Mouse (Mus musculus) liver, embryonic 14.5 days (tissue): ENCODE results near the gene Sell. TPM values are rescaled to one million over a fixed set of nuclear protein-coding genes. Genes with fewer than 3 reads are reported as not detected.
"Not testable (repeated sequence)": the region's sequence is repeated elsewhere in the genome, so short reads cannot be mapped to it uniquely, and the experiment has no call there.

Experiments used
- ATAC-seq: fragments of 200-750 bp; cut with Nextera tagmentation; 2 replicates; pipeline ENCODE4 v1.8.0; 2017; ENCODE audit warnings: moderate number of reproducible peaks, mild to moderate bottlenecking, moderate library complexity; ENCODE audit not compliant: insufficient read depth
- DNase-seq, 3 experiments: peaks; one replicate each; pipeline ENCODE4 v3.0.0-alpha.2; 2012 to 2013; ENCODE audit warnings: low read depth in 3 of 3, low spot score in 3 of 3
- H3K27ac ChIP-seq: fragments of 300-500 bp; sonication (generic); 2 replicates; pipeline ENCODE4 v1.5.1; 2014; ENCODE audit warnings: moderate library complexity, mild to moderate bottlenecking, control low read depth, inconsistent platforms
- H3K27me3 ChIP-seq: fragments of 300-500 bp; sonication (generic); 2 replicates; pipeline ENCODE4 v1.6.1; 2014; ENCODE audit warnings: mild to moderate bottlenecking, low read length, moderate library complexity; ENCODE audit not compliant: control insufficient read depth, insufficient read depth
- H3K36me3 ChIP-seq: fragments of 300-500 bp; sonication (generic); replicated peaks from 2 replicates; pipeline ENCODE4 v1.6.1; 2014; ENCODE audit warnings: low read depth; ENCODE audit not compliant: control insufficient read depth, insufficient read depth
- H3K4me1 ChIP-seq, 2 experiments: fragments of 200-500 bp in 1 of 2; fragments of 300-500 bp in 1 of 2; sonication (generic) in 1 of 2; replicated peaks; 2 replicates each; pipeline ENCODE4 v1.6.1; 2012 to 2014; ENCODE audit warnings: antibody characterized with exemption in 1 of 2, inconsistent platforms in 1 of 2, low read length in 1 of 2; ENCODE audit not compliant: control insufficient read depth in 2 of 2, insufficient read depth in 2 of 2
- H3K4me2 ChIP-seq: fragments of 300-500 bp; sonication (generic); 2 replicates; pipeline ENCODE4 v1.6.1; 2014; ENCODE audit warnings: low read depth, mild to moderate bottlenecking, control low read depth, moderate library complexity
- H3K4me3 ChIP-seq, 2 experiments: fragments of 200-500 bp in 1 of 2; fragments of 300-500 bp in 1 of 2; sonication (generic) in 1 of 2; 2 replicates each; pipeline ENCODE4 v1.5.1; 2012 to 2014; ENCODE audit warnings: low read depth in 2 of 2, low read length in 2 of 2, mild to moderate bottlenecking in 2 of 2, control low read depth in 1 of 2, inconsistent platforms in 1 of 2, moderate library complexity in 1 of 2; ENCODE audit not compliant: insufficient read depth in 1 of 2
- H3K9ac ChIP-seq: fragments of 300-500 bp; sonication (generic); replicated peaks from 2 replicates; pipeline ENCODE4 v1.6.1; 2014; ENCODE audit warnings: mild to moderate bottlenecking, control low read depth, moderate library complexity
- H3K9me3 ChIP-seq: fragments of 300-500 bp; sonication (generic); 2 replicates; pipeline ENCODE4 v1.6.1; 2016; ENCODE audit warnings: low read length, mixed read lengths; ENCODE audit not compliant: control insufficient read depth
- CTCF ChIP-seq: IDR thresholded peaks from 2 replicates; pipeline ENCODE4 v1.5.1; 2016; ENCODE audit warnings: antibody characterized with exemption, low read depth, control low read depth
- EP300 ChIP-seq: IDR thresholded peaks from 2 replicates; pipeline ENCODE4 v1.6.1; 2016; ENCODE audit warnings: antibody characterized with exemption, low read depth
- WGBS: fragments of 180-500 bp; shearing (Covaris S2); extraction: QIAGEN DNeasy Blood & Tissue Kit; methylation state at CpG from one replicate; pipeline ENCODE4 v1.1.7; 2014; ENCODE audit not compliant: insufficient replicate concordance; 5-methylcytosine and 5-hydroxymethylcytosine counted together
- polyA plus RNA-seq, 2 experiments: library from polyadenylated mRNA; depleted of rRNA in 1 of 2; stranded (reverse) in 1 of 2; unstranded in 1 of 2; fragments of >200 nt; fragmentation: Nextera tagmentation in 1 of 2; extraction: Ambion mirVana in 1 of 2; gene quantifications; 2 replicates each; pipeline versions ENCODE4 v1.2.1 to v1.2.3; 2012 to 2014

Sell gene
- polyA plus RNA-seq (2012; rRNA removed) (2.1 and 3.0 TPM in 2 replicates), polyA plus RNA-seq (2014; fragmentation: Nextera tagmentation; extraction: Ambion mirVana) (4.4 and 8.0 TPM in 2 replicates)

DNA sequence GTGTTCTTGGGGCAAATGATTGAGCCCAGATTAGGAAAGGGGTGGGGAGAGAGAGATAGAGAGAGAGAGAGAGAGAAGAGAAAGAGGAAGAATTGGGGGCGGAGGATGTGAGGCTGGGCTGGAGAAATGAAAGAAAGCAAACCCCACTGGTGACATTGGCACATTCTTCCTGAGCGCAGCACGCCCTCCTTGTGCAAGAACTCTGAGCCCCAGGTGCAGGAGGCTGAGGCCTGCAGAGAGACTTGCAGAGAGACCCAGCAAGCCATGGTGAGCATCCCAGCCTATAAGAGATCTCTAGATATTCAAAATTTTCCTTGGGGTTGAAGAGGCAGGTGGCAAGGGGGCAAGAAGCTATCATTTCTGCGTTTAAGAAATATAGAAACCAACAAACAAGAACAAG, at the start of gene Sell:
Gene Sell (plus strand): TSS at position 58 of the 400 bp plus-strand sequence.
- Histone ChIP-seq H3K27ac (no peak within 1 kb of the TSS), H3K4me1 (no peaks in the 10 kb centered on the region)

GRCm38 (mm10) chr1:164014616-164015015, 47.2 kb upstream of the Sell start:
- 5% methylated on average over 1 of the region's 1 CpGs for WGBS
- Histone ChIP-seq H3K4me2 (no peak overlapping the region), H3K4me3 (no peak overlapping the region), H3K27ac (no peak overlapping the region), H3K36me3 (no peaks in the 10 kb centered on the region), H3K27me3 (no peaks in the 10 kb centered on the region), H3K9ac (no peak overlapping the region), H3K9me3 (no peaks in the 10 kb centered on the region), H3K4me1 (no peaks in the 10 kb centered on the region)
- ATAC-seq (no peak), DNase-seq (no peak)
- TF ChIP-seq EP300: no peak
- no peak for TF ChIP-seq CTCF

More for the DNA sequence above, at the start of gene Sell:
- DNase-seq (no peak), ATAC-seq (no peak)
- Histone ChIP-seq H3K9ac (no peak within 1 kb of the TSS), H3K36me3 (no peaks in the 10 kb centered on the region), H3K27me3 (no peaks in the 10 kb centered on the region), H3K4me2 (no peak within 1 kb of the TSS), H3K4me3 (no peak within 1 kb of the TSS), H3K9me3 (no peaks in the 10 kb centered on the region)
- TF ChIP-seq CTCF (no peak), EP300 (no peak)
- WGBS: 41% methylated on average over 4 of the region's 4 CpGs

DNA sequence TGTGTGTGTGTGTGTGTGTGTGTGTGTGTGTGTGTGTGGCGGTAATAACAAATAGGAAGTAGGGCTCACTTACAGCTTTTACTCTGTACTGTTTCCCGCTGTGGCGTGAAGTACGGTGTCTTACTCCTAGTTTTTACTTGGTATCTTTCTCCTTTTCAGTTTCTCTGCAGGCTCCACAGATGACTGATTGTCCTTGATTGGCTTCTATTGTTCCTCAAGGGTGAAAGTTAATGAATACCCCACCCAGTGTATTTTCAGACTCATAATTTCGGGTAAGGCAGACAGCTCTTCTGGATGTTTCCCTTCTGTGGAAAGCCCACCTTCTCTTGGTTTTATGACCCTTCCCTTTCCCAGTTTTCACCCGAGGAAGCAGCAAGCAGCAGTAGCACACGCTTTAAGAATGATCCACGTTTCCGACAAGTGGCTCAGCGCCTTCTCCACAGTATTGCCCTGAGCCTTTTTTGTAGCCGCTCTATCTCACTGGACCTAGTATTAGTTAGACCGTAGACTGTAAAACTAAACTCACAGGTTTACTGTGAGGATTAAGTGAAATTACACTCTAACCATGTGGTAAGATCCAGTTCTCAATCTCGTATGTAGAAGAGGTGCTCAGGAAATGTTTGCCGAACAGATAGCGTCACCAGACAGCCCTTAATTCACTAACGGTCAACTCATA, 43.4 kb upstream of the Sell start:
- no peak overlapping the region for H3K9ac ChIP-seq
- no peak overlapping the region for H3K4me3 ChIP-seq
- no peaks in the 10 kb centered on the region for H3K36me3 ChIP-seq
- H3K27ac ChIP-seq: no peak overlapping the region
- TF ChIP-seq CTCF: no peak
- TF ChIP-seq EP300: no peak
- H3K27me3 ChIP-seq: no peaks in the 10 kb centered on the region
- H3K4me1 ChIP-seq: no peaks in the 10 kb centered on the region
- H3K9me3 ChIP-seq: no peaks in the 10 kb centered on the region
- no peak for DNase-seq
- ATAC-seq: no peak
- no peak overlapping the region for H3K4me2 ChIP-seq
- WGBS: 66% methylated on average over 16 of the region's 16 CpGs

GRCm38 (mm10) chr1:164019789-164020188, 42.0 kb upstream of the Sell start:
- Histone ChIP-seq H3K36me3 (no peaks in the 10 kb centered on the region), H3K27ac (no peak overlapping the region), H3K9ac (no peak overlapping the region), H3K4me3 (no peak overlapping the region), H3K4me2 (no peak overlapping the region), H3K4me1 (no peaks in the 10 kb centered on the region), H3K27me3 (no peaks in the 10 kb centered on the region), H3K9me3 (no peaks in the 10 kb centered on the region)
- no peak for ATAC-seq
- WGBS: 36% methylated on average over 6 of the region's 6 CpGs
- TF ChIP-seq EP300: no peak
- TF ChIP-seq CTCF: no peak
- DNase-seq: no peak

DNA sequence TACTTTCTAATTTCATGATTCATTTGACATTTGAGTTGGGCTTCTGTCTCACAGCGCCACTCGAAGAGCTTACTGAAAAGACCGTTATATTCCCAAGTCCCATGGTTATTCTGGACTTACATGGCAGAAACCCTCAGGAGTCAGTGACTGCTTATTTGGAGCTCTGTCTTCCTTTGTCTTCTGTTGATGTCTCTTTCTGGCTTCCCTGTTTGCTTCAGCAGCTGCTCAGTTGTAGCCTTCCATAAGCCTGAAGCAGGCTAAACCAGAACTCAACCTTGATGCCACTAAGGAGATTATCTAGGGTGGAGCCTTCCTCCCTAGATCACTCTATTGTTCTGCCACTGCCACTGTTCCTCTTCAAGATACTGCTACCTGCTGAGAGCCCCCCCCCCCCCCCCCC, 41.0 kb upstream of the Sell start:
- H3K9ac ChIP-seq, H3K9me3 ChIP-seq, H3K27me3 ChIP-seq, H3K4me1 ChIP-seq, H3K36me3 ChIP-seq, H3K4me3 ChIP-seq, DNase-seq, H3K4me2 ChIP-seq, ATAC-seq, H3K27ac ChIP-seq: not testable (repeated sequence)
- 88% methylated on average over 3 of the region's 3 CpGs for WGBS

GRCm38 (mm10) chr1:164022106-164022505, 39.7 kb upstream of the Sell start:
- H3K4me1 ChIP-seq, H3K9ac ChIP-seq, H3K9me3 ChIP-seq, H3K4me2 ChIP-seq, H3K4me3 ChIP-seq, H3K27ac ChIP-seq, H3K36me3 ChIP-seq, H3K27me3 ChIP-seq, ATAC-seq, DNase-seq: not testable (repeated sequence)
- WGBS: 60% methylated on average over 5 of the region's 5 CpGs
